Mouse (Mus musculus): ENCODE results near the gene Adssl1.
A peak's percentile ranks its signal among the peaks of the same experiment; 100 is the strongest.

GRCm38 (mm10) chr12:112617184-112617583 lies 2.7 kb upstream of the Adssl1 start:
- 0 out of 2 replicates have a peak, but pooled peaks have one; percentile 12 for TF ChIP-seq CTCF (IDR thresholded peaks at IDR 0.05; ENCODE audit: low read depth)
- TF ChIP-seq EP300 (IDR thresholded peaks at IDR 0.05; ENCODE audit: low read depth) = no peak
